Mouse (Mus musculus) kidney, postnatal 14 days (tissue): ENCODE measurements around the gene Cib2.
"Not testable (repeated sequence)": the region's sequence is repeated elsewhere in the genome, so short reads cannot be mapped to it uniquely, and the experiment has no call there.

Experiments used
- DNase-seq: peaks from one replicate; pipeline ENCODE4 v3.0.0; 2022; ENCODE audit warnings: mixed read lengths

Cib2 gene

DNA sequence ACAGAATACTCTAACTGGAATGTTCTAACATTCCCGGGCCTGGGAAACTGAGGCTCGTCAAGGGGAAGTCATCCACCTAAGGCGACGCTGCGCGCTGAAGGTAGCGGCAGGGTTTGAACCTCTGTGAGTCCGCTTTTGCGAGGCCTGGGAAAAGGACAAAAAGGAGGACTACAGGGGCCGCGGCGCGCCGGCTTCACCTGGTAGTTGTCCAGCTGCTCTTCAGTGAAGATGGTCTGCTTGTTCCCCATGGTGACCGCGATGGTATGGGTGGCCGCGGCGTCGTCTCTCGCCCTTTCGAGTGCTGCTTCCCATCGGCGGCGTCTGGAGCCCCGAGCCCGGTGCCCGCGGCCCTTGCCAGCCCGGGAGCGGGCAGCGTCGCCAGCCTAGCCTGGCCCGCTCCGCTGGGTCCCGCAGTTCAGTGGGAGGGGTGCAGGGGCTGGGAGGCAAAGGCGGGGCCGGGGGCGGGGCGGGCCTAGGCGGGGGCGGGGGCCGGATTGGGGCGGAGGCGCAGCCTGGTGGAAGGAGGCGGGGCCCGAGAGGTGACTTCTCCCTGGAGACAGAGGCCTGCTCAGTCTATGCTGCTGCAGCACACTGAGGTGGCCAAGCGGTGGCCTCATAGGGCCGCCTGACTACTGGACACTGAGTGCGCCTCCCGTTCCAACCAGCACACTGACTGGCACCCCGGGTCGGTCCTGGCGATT, at the start of gene Cib2:
Gene Cib2 (minus strand): TSS at position 448 of the 701 bp plus-strand sequence.
- DNase-seq = peak; percentile 92

DNA sequence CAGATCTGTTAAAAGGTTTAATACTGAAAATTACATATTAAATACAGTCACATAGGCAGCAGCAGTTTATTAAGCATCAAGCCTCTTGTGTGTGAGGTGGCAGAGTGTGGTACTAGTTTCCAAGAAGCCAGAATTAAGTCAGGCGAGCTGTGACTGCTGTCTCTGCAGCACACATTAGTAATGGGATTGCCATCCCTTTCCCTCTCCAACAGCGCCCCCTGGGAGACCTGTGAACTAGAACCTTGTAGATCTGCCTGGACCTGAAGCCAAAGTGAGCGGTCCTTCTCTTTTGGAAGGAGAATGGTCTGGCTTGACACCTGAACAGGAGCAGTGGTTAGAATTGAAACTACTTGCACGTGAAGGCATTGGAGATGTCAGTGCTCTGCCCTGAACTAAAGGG, 44.9 kb upstream of the Cib2 start:
- peak; percentile 49 for DNase-seq

DNA sequence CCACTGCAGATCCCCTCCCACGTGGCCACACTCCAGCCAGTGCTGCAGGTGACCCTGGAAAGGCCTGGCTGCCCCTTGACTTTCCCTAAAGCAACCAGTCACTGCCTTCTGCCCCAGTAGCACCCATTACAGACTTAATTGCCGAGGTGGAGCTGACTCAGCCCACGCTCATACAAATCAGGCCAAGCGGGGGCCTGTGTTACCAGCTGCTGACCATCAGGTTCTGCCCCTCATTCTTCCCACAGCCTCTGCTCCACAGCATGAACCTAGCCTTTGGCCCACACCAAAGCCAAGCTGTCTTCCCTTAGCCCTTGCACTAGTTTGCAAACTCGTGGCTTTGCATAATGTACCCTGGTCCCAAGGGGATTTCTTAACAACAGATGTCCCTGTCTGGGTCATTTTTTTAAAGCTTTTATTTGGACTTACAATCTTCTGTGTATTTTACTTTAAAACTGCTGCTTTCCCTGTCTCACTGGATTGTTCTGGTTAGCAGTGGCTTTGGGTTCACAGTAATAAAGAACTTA, 44.2 kb upstream of the Cib2 start:
- DNase-seq = no peak

GRCm38 (mm10) chr9:54602916-54603315, 42.9 kb upstream of the Cib2 start:
- DNase-seq = no peak

GRCm38 (mm10) chr9:54602386-54602785, 42.4 kb upstream of the Cib2 start:
- no peak for DNase-seq

DNA sequence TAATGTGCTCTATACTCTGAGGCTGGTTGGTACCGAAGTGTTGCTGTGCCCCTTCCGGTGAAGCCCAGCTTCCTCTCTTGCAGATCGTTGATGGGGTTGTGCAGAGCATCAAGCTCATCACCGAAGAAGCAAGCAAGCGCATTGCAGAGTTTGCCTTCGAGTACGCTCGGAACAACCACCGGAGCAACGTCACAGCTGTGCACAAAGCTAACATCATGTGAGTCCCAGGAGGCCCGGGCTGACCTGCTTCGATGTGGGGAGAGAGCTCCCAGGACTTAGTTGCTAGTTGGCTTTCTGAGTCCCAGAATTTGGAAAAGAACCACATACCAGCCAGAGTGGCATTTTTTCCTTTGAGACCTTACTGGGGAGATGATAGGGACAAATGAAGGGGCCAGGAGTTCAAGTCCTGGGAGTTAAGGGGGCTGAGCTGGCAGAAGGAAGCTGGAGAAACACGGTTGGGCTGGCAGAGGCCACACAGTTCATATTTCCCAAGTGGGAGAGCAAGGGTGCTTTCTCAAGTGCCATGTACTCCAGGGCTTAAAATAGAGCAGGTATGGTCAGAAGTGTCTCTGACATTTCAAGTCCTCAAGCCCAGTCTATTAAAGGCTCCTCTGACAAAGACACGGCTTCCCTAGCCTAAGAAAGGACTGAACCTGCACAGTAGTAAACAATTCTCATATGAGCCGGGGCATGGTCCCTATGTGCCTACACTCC, 36.9 kb upstream of the Cib2 start:
- no peak for DNase-seq

DNA sequence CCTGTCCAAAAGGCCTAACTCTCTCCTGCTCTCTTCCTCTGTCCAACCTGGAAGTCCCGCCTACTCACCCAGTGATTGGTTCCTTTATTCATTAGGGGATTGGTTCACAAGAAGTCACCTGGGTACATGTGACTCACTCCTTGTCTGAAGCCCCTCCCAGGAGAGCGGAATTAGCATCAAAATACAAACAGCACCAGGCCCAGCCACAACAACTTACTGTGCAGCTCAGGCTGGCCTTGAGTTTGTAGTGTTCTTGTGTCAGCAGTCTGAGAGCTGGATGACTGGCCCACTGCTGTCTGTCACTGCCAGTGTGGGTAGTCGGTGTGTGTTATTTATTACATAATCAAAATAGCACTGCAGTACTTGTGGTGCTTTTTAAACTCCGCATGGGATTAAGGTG, 33.6 kb upstream of the Cib2 start:
- not testable (repeated sequence) for DNase-seq

- DNase-seq = no peak
These were observed 27.8 kb upstream of the Cib2 start for GRCm38 (mm10) chr9:54587863-54588262.

DNA sequence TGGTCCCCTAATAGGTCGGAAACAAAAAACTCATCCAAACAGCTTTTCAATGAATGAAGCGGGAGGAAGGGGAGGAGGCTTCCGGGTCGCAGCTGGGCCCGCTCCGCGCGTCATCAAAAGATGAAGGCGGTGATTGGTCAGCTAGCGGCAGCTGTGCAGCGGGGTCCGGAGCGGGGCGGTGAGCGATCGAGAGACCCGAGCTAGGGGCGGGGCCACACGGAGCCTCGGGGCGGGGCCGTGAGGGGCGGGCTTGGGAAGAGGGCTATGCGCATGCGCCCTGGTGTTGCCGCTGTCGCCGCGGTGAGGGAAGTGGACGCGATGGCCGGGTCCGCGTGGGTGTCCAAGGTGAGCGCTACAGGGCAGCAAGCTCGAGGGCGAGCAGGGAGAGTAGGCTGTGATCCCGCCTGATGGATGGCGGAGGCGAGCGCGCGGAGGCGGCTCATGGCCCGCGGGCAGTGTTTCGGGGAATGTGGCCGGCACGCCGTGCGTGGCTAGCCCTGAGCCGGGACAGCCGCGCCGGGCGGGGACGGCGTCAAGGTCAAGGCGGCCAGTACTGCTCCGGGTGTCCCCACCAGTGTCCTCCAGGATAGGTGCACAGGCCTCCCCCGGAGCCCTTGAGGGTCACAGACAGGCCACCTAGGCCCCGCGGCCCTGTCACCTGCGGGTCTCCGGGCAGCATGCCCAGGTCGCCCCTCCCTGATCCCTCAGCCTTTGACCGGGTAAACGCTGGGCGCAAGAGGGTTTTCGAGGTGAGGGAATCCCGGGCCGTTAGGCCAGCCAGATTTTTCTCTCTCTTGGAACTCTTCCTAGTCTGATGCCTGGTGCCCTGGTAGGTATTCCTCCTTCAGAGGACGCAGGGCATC, 26.4 kb upstream of the Cib2 start, which contains the start of gene Idh3a:
Gene Idh3a (plus strand): TSS at position 136 of the 863 bp plus-strand sequence.
- DNase-seq = peak; percentile 99

DNA sequence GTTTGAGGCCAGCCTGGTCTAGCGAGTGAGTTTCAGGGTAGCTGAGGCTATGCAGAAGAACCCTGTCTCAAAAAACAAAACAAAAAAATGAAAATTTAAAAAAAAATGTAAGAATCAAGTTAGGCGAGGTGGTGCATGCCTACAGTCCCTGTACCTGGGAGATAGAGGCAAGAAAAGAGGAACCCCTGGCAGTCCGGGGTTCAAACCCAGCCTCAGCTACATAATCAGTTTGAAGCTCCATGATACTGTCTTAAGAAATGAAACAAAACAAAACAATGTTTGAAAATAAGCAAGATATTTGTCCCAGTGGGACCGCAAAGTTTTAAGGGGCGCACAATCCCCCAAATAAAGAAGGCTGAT, 25.8 kb upstream of the Cib2 start:
- no peak for DNase-seq

GRCm38 (mm10) chr9:54584127-54584526, 24.1 kb upstream of the Cib2 start:
- DNase-seq = not testable (repeated sequence)

GRCm38 (mm10) chr9:54583712-54584111, 23.7 kb upstream of the Cib2 start:
- DNase-seq = no peak

GRCm38 (mm10) chr9:54571130-54571839, 11.3 kb upstream of the Cib2 start:
- DNase-seq = no peak

DNA sequence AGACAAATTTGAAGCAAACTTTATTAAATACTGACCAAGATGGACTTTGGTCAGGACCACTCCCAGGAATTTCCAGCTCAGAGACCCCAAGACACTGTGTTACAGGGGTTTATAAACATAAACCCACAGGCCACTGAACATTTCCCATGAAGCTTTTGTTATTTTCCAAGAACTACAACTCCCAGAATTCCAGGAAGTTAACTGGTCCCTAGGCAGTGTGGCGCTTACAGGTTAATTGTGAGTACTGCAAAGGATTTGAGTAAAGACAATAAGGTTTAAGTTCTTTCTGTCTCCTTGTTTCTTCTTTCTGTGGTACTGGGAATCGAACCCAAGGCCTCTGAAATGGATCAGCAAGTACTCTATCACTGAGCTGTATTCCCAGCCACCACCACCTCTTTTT, 8.7 kb upstream of the Cib2 start:
- DNase-seq = no peak

- peak; percentile 23 for DNase-seq
These were observed 6.9 kb upstream of the Cib2 start for GRCm38 (mm10) chr9:54566958-54567357.

- DNase-seq = no peak
These were observed 998 bp upstream of the Cib2 start for GRCm38 (mm10) chr9:54560831-54561601.

DNA sequence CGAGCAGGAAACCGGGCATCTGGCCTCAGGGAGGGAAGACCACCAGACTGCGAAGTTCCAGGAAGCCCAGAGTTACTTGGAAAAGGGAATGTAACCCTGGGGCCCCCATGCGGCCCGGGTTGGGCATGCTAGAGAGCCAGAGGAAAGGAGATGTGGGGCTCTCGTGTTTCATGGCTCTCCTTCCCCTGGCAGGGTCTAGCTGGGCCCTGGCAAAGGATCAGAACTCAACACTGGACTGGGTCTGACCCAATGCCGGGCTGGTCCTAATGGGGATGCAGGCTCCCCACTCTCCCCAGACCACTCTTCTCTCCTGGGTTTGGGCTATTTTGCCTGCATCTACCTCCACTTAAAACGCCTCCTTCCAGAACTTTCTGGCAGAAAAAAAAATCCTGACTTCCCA, 1.3 kb downstream of the Cib2 start:
- DNase-seq = no peak

- DNase-seq = no peak
These were observed 5.0 kb downstream of the Cib2 start for GRCm38 (mm10) chr9:54555044-54555443.

DNA sequence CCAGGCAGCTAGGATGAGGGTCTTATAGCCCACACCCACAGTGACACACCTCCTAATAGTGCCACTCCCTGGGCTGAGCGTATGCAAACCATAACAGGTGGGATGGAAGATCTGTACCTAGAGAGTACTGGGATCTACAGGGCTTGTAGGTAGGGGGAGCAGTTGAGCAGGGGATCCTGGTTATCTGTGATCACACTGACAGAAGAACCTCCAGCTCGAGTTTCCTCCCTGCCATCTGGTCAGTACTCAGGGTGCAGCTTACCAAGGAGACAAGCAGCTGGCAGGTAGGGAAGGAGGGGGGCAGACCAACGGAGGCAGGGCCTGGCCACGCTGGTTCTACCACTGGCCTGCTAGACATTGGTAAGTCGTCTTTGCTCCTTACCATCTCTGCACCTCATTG, 7.6 kb downstream of the Cib2 start:
- DNase-seq = peak; percentile 27

- no peak for DNase-seq
These were observed 10.6 kb downstream of the Cib2 start for GRCm38 (mm10) chr9:54549433-54549832.

DNA sequence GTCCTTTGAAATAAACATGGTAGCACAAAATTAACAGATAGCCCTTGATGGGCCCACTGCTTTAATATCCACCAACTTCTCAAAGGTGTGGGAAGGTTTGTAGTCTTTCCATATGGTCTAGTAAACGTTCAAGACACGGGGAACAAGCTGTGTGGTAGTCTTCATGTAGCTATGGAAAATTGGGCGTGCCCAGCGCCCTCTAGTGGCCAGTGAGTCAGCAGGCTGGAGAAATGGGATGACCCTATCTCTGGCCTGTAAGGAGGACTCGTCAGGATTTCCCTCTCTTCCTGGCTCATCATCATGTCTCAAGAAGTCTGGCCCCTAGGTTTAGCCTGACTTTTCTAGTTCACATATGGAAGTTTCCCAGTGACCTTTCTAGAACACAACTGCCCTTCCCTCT, 12.5 kb downstream of the Cib2 start:
- DNase-seq = peak; percentile 66

- DNase-seq = no peak
These were observed 15.1 kb downstream of the Cib2 start for GRCm38 (mm10) chr9:54544954-54545315.
